Mouse (Mus musculus) ES-E14 (cell line): Measurements from ENCODE around the gene Mamld1.

ENCODE experiments used
- CHD2 ChIP-seq: IDR thresholded peaks from 2 replicates; pipeline ENCODE4 v1.6.1; 2014; ENCODE audit warnings: mild to moderate bottlenecking, low read depth, low read length, inconsistent platforms
- HCFC1 ChIP-seq: IDR thresholded peaks from 2 replicates; pipeline ENCODE4 v1.6.1; 2012; ENCODE audit warnings: low read length, inconsistent platforms, borderline replicate concordance; ENCODE audit not compliant: insufficient read depth
- ZC3H11A ChIP-seq: IDR thresholded peaks from 2 replicates; pipeline ENCODE4 v1.6.1; 2012; ENCODE audit warnings: low read depth, mild to moderate bottlenecking, inconsistent platforms, low read length, borderline replicate concordance
- ZNF384 ChIP-seq: IDR thresholded peaks from 2 replicates; pipeline ENCODE4 v1.6.1; 2012; ENCODE audit warnings: low read depth, low read length, inconsistent platforms

- TF ChIP-seq HCFC1 (no peak), CHD2 (no peak), ZC3H11A (no peak), ZNF384 (no peak)
Measured at GRCm38 (mm10) chrX:71028007-71028406, 22.0 kb upstream of the Mamld1 start.
